Mouse (Mus musculus): ENCODE data around the gene Syngap1. TPM values are rescaled to one million over a fixed set of nuclear protein-coding genes. Genes with fewer than 3 reads are reported as not detected.

Syngap1 gene
- 1.5 TPM in 2 replicates for polyA plus RNA-seq (2014; fragmentation: Nextera tagmentation; extraction: Ambion mirVana)

- WGBS, result 2% methylated on average over 20 of the region's 24 CpGs
- no peak for ATAC-seq (ENCODE audit: insufficient number of reproducible peaks, insufficient read depth, low FRiP score, low read depth)
- Histone ChIP-seq H3K27me3 (ENCODE audit: control insufficient read depth, insufficient read depth, low read length) (no peaks in the 10 kb centered on the region), H3K4me1 (ENCODE audit: control insufficient read depth in 2 of 2, insufficient read depth in 2 of 2, low read length in 2 of 2) (peaks cover 22 to 37% of the 10 kb centered on the region in 2 experiments), H3K36me3 (ENCODE audit: control insufficient read depth, insufficient read depth, low read length) (peaks cover 17% of the 10 kb centered on the region), H3K9ac (ENCODE audit: low read length) (peak within 1 kb of the TSS; percentile 81), H3K27ac (replicated peaks in 1 of 2; ENCODE audit: control insufficient read depth in 1 of 2, insufficient read depth in 1 of 2, low read depth in 2 of 2, low read length in 2 of 2) (peak within 1 kb of the TSS; percentile 87 to 91), H3K4me3 (ENCODE audit: control insufficient read depth in 1 of 2, insufficient read depth in 1 of 2, low read depth in 1 of 2, low read length in 2 of 2) (peak within 1 kb of the TSS; percentile 53 to 70), H3K9me3 (ENCODE audit: control insufficient read depth, low read length) (no peaks in the 10 kb centered on the region), H3K4me2 (ENCODE audit: low read length) (peak within 1 kb of the TSS; percentile 70)
Measured at GRCm38 (mm10) chr17:26941031-26941789, at the start of gene Syngap1. Gene Syngap1 (plus strand): TSS chr17:26941253.

- peak overlapping the region; percentile 16 to 29 for H3K4me3 ChIP-seq (ENCODE audit: control insufficient read depth in 1 of 2, insufficient read depth in 1 of 2, low read depth in 1 of 2, low read length in 2 of 2)
- 18% methylated on average over 16 of the region's 16 CpGs for WGBS
- H3K27me3 ChIP-seq (ENCODE audit: control insufficient read depth, insufficient read depth, low read length), result no peaks in the 10 kb centered on the region
- H3K4me2 ChIP-seq (ENCODE audit: low read length), result peak overlapping the region; percentile 60
- no peaks in the 10 kb centered on the region for H3K9me3 ChIP-seq (ENCODE audit: control insufficient read depth, low read length)
- no peaks in the 10 kb centered on the region for H3K36me3 ChIP-seq (ENCODE audit: control insufficient read depth, insufficient read depth, low read length)
- peak overlapping the region; percentile 91 for H3K27ac ChIP-seq (replicated peaks in 1 of 2; ENCODE audit: control insufficient read depth in 1 of 2, insufficient read depth in 1 of 2, low read depth in 2 of 2, low read length in 2 of 2)
- H3K4me1 ChIP-seq (ENCODE audit: control insufficient read depth in 2 of 2, insufficient read depth in 2 of 2, low read length in 2 of 2), result peaks cover 28 to 52% of the 10 kb centered on the region in 2 experiments
- peak; percentile 89 for ATAC-seq (ENCODE audit: insufficient number of reproducible peaks, insufficient read depth, low FRiP score, low read depth)
- peak overlapping the region; percentile 63 for H3K9ac ChIP-seq (ENCODE audit: low read length)
Measured at GRCm38 (mm10) chr17:26892635-26893375, 48.2 kb upstream of the Syngap1 start.

- peak overlapping the region; percentile 63 for H3K9ac ChIP-seq (ENCODE audit: low read length)
- H3K4me3 ChIP-seq (ENCODE audit: control insufficient read depth in 1 of 2, insufficient read depth in 1 of 2, low read depth in 1 of 2, low read length in 2 of 2), result peak overlapping the region in 1 of 2 experiments; percentile 29; a peak in 1 of 4 replicates
- peak overlapping the region; percentile 91 for H3K27ac ChIP-seq (replicated peaks in 1 of 2; ENCODE audit: control insufficient read depth in 1 of 2, insufficient read depth in 1 of 2, low read depth in 2 of 2, low read length in 2 of 2)
- H3K4me1 ChIP-seq (ENCODE audit: control insufficient read depth in 2 of 2, insufficient read depth in 2 of 2, low read length in 2 of 2), result peaks cover 23 to 45% of the 10 kb centered on the region in 2 experiments
- no peaks in the 10 kb centered on the region for H3K36me3 ChIP-seq (ENCODE audit: control insufficient read depth, insufficient read depth, low read length)
- H3K27me3 ChIP-seq (ENCODE audit: control insufficient read depth, insufficient read depth, low read length), result no peaks in the 10 kb centered on the region
- ATAC-seq (ENCODE audit: insufficient number of reproducible peaks, insufficient read depth, low FRiP score, low read depth), result no peak
- H3K9me3 ChIP-seq (ENCODE audit: control insufficient read depth, low read length), result no peaks in the 10 kb centered on the region
- H3K4me2 ChIP-seq (ENCODE audit: low read length), result peak overlapping the region; percentile 60
- 32% methylated on average over 6 of the region's 6 CpGs for WGBS
Measured at GRCm38 (mm10) chr17:26893492-26893891, 47.6 kb upstream of the Syngap1 start.

GRCm38 (mm10) chr17:26894342-26894741 is 46.7 kb upstream of the Syngap1 start:
- Histone ChIP-seq H3K4me2 (ENCODE audit: low read length) (no peak overlapping the region), H3K4me1 (ENCODE audit: control insufficient read depth in 2 of 2, insufficient read depth in 2 of 2, low read length in 2 of 2) (peaks cover 22 to 40% of the 10 kb centered on the region in 2 experiments), H3K9me3 (ENCODE audit: control insufficient read depth, low read length) (no peaks in the 10 kb centered on the region), H3K9ac (ENCODE audit: low read length) (no peak overlapping the region), H3K36me3 (ENCODE audit: control insufficient read depth, insufficient read depth, low read length) (no peaks in the 10 kb centered on the region), H3K27me3 (ENCODE audit: control insufficient read depth, insufficient read depth, low read length) (no peaks in the 10 kb centered on the region), H3K4me3 (ENCODE audit: control insufficient read depth in 1 of 2, insufficient read depth in 1 of 2, low read depth in 1 of 2, low read length in 2 of 2) (no peak overlapping the region), H3K27ac (replicated peaks in 1 of 2; ENCODE audit: control insufficient read depth in 1 of 2, insufficient read depth in 1 of 2, low read depth in 2 of 2, low read length in 2 of 2) (peak overlapping the region; percentile 91)
- 73% methylated on average over 6 of the region's 6 CpGs for WGBS
- ATAC-seq (ENCODE audit: insufficient number of reproducible peaks, insufficient read depth, low FRiP score, low read depth), result no peak

DNA sequence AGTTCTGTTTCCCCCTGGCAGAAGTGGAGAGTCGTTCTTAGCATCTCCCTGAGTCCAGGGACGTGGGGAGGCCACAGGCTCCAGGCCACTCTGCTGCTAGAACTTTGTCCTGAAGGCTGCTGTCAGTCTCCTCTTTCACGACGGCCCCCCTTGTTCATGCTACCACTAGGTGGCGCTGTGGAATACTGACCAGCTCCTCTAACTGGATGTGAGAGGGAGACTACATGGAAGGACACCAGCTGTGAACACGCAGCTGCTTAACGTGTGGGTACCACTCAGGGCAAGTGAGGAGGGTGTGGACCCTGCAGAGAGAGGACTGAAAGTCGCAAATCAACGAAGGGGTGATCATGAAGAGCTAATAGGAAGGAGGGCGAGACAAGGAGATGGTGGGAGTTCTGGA is 45.5 kb upstream of the Syngap1 start:
- H3K36me3 ChIP-seq (ENCODE audit: control insufficient read depth, insufficient read depth, low read length), result no peaks in the 10 kb centered on the region
- no peak overlapping the region for H3K9ac ChIP-seq (ENCODE audit: low read length)
- H3K27ac ChIP-seq (replicated peaks in 1 of 2; ENCODE audit: control insufficient read depth in 1 of 2, insufficient read depth in 1 of 2, low read depth in 2 of 2, low read length in 2 of 2), result no peak overlapping the region
- H3K4me2 ChIP-seq (ENCODE audit: low read length), result no peak overlapping the region
- ATAC-seq (ENCODE audit: insufficient number of reproducible peaks, insufficient read depth, low FRiP score, low read depth), result no peak
- WGBS, result 20% methylated on average over 10 of the region's 10 CpGs
- peaks cover 22 to 36% of the 10 kb centered on the region in 2 experiments for H3K4me1 ChIP-seq (ENCODE audit: control insufficient read depth in 2 of 2, insufficient read depth in 2 of 2, low read length in 2 of 2)
- H3K4me3 ChIP-seq (ENCODE audit: control insufficient read depth in 1 of 2, insufficient read depth in 1 of 2, low read depth in 1 of 2, low read length in 2 of 2), result no peak overlapping the region
- no peaks in the 10 kb centered on the region for H3K9me3 ChIP-seq (ENCODE audit: control insufficient read depth, low read length)
- H3K27me3 ChIP-seq (ENCODE audit: control insufficient read depth, insufficient read depth, low read length), result no peaks in the 10 kb centered on the region

- no peak overlapping the region for H3K4me2 ChIP-seq (ENCODE audit: low read length)
- no peak for ATAC-seq (ENCODE audit: insufficient number of reproducible peaks, insufficient read depth, low FRiP score, low read depth)
- 77% methylated on average over 6 of the region's 6 CpGs for WGBS
- H3K9me3 ChIP-seq (ENCODE audit: control insufficient read depth, low read length), result no peaks in the 10 kb centered on the region
- no peak overlapping the region for H3K4me3 ChIP-seq (ENCODE audit: control insufficient read depth in 1 of 2, insufficient read depth in 1 of 2, low read depth in 1 of 2, low read length in 2 of 2)
- H3K27me3 ChIP-seq (ENCODE audit: control insufficient read depth, insufficient read depth, low read length), result no peaks in the 10 kb centered on the region
- H3K4me1 ChIP-seq (ENCODE audit: control insufficient read depth in 2 of 2, insufficient read depth in 2 of 2, low read length in 2 of 2), result no peaks in the 10 kb centered on the region
- H3K27ac ChIP-seq (replicated peaks in 1 of 2; ENCODE audit: control insufficient read depth in 1 of 2, insufficient read depth in 1 of 2, low read depth in 2 of 2, low read length in 2 of 2), result no peak overlapping the region
- no peaks in the 10 kb centered on the region for H3K36me3 ChIP-seq (ENCODE audit: control insufficient read depth, insufficient read depth, low read length)
- no peak overlapping the region for H3K9ac ChIP-seq (ENCODE audit: low read length)
Measured at GRCm38 (mm10) chr17:26900916-26901315, 40.1 kb upstream of the Syngap1 start.

DNA sequence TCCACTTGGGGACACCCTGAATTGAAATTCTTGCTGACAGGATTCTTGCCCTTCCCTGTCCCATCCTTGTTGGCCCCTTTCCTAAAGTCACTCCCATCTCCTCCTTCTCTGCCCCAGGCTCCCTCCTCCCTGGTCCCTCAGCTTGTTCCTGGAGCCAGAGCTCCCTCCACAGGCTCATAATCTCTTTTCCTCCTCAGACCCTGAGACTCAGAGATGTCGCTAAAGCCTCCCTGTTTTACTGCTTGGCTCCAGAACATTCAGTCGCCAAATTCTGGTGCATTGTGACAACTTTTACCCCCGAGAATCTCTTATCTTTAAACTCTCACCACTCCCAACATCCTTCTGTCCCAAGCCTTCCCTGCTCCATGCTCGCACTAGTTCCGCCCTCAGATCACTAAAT is 36.7 kb upstream of the Syngap1 start:
- ATAC-seq (ENCODE audit: insufficient number of reproducible peaks, insufficient read depth, low FRiP score, low read depth), result no peak
- whole genome bisulfite sequencing, result 36% methylated on average over 5 of the region's 5 CpGs
- H3K4me2 ChIP-seq (ENCODE audit: low read length), result no peak overlapping the region

More for the DNA sequence above, 36.7 kb upstream of the Syngap1 start:
- H3K4me1 ChIP-seq (ENCODE audit: control insufficient read depth in 2 of 2, insufficient read depth in 2 of 2, low read length in 2 of 2), result no peaks in the 10 kb centered on the region
- H3K9ac ChIP-seq (ENCODE audit: low read length), result no peak overlapping the region
- H3K27ac ChIP-seq (replicated peaks in 1 of 2; ENCODE audit: control insufficient read depth in 1 of 2, insufficient read depth in 1 of 2, low read depth in 2 of 2, low read length in 2 of 2), result no peak overlapping the region
- H3K27me3 ChIP-seq (ENCODE audit: control insufficient read depth, insufficient read depth, low read length), result no peaks in the 10 kb centered on the region
- H3K9me3 ChIP-seq (ENCODE audit: control insufficient read depth, low read length), result no peaks in the 10 kb centered on the region
- H3K36me3 ChIP-seq (ENCODE audit: control insufficient read depth, insufficient read depth, low read length), result no peaks in the 10 kb centered on the region
- no peak overlapping the region for H3K4me3 ChIP-seq (ENCODE audit: control insufficient read depth in 1 of 2, insufficient read depth in 1 of 2, low read depth in 1 of 2, low read length in 2 of 2)
